Mouse (Mus musculus): ENCODE data around the gene Celf2. TPM values are rescaled to one million over a fixed set of nuclear protein-coding genes. Genes with fewer than 3 reads are reported as not detected.

The Celf2 gene
- polyA plus RNA-seq, 1 experiment from 2014 or later, result 131 TPM

GRCm38 (mm10) chr2:6786494-6787144 lies 722.7 kb downstream of the Celf2 start:
- Histone ChIP-seq H3K9me3 (no peaks in the 10 kb centered on the region), H3K27me3 (no peaks in the 10 kb centered on the region), H3K36me3 (no peaks in the 10 kb centered on the region), H3K4me1 (peaks cover 4% of the 10 kb centered on the region; the same call in 1 of the 2 replicates), H3K4me3 (no peak overlapping the region), H3K27ac (replicated peaks) (no peak overlapping the region), H3K9ac (replicated peaks) (no peak overlapping the region), H3K4me2 (replicated peaks) (no peak overlapping the region)
- no peak for ATAC-seq (ENCODE audit: low FRiP score, low read depth)
- 88% methylated on average over 3 of the region's 3 CpGs for WGBS

GRCm38 (mm10) chr2:6770214-6770613 lies 739.1 kb downstream of the Celf2 start:
- Histone ChIP-seq H3K9ac (replicated peaks) (no peak overlapping the region), H3K36me3 (no peaks in the 10 kb centered on the region), H3K9me3 (no peaks in the 10 kb centered on the region), H3K4me3 (no peak overlapping the region), H3K27ac (replicated peaks) (no peak overlapping the region), H3K4me1 (no peaks in the 10 kb centered on the region), H3K4me2 (replicated peaks) (no peak overlapping the region), H3K27me3 (no peaks in the 10 kb centered on the region)
- WGBS, result 82% methylated on average over 2 of the region's 2 CpGs
- no peak for ATAC-seq (ENCODE audit: low FRiP score, low read depth)

GRCm38 (mm10) chr2:6762381-6762780 lies 747.0 kb downstream of the Celf2 start:
- H3K4me3 ChIP-seq, result no peak overlapping the region
- H3K36me3 ChIP-seq, result no peaks in the 10 kb centered on the region
- H3K27me3 ChIP-seq, result no peaks in the 10 kb centered on the region
- H3K9ac ChIP-seq (replicated peaks), result no peak overlapping the region
- no peaks in the 10 kb centered on the region for H3K4me1 ChIP-seq
- no peak overlapping the region for H3K4me2 ChIP-seq (replicated peaks)
- no peak overlapping the region for H3K27ac ChIP-seq (replicated peaks)
- 87% methylated on average over 2 of the region's 2 CpGs for WGBS
- peaks cover 2% of the 10 kb centered on the region; the same call in 1 of the 2 replicates for H3K9me3 ChIP-seq
- no peak for ATAC-seq (ENCODE audit: low FRiP score, low read depth)

GRCm38 (mm10) chr2:6743173-6743572 lies 766.2 kb downstream of the Celf2 start:
- no peak overlapping the region for H3K27ac ChIP-seq (replicated peaks)
- no peak overlapping the region for H3K4me2 ChIP-seq (replicated peaks)
- WGBS, result 85% methylated on average over 2 of the region's 2 CpGs
- no peak overlapping the region for H3K9ac ChIP-seq (replicated peaks)
- no peaks in the 10 kb centered on the region for H3K27me3 ChIP-seq
- no peaks in the 10 kb centered on the region for H3K9me3 ChIP-seq
- no peak for ATAC-seq (ENCODE audit: low FRiP score, low read depth)
- no peak overlapping the region for H3K4me3 ChIP-seq
- no peaks in the 10 kb centered on the region for H3K4me1 ChIP-seq
- H3K36me3 ChIP-seq, result no peaks in the 10 kb centered on the region

- Histone ChIP-seq H3K9ac (replicated peaks) (no peak overlapping the region), H3K27me3 (no peaks in the 10 kb centered on the region), H3K27ac (replicated peaks) (no peak overlapping the region), H3K4me2 (replicated peaks) (no peak overlapping the region), H3K4me3 (no peak overlapping the region), H3K9me3 (no peaks in the 10 kb centered on the region), H3K4me1 (no peaks in the 10 kb centered on the region), H3K36me3 (no peaks in the 10 kb centered on the region)
- no peak for ATAC-seq (ENCODE audit: low FRiP score, low read depth)
- 82% methylated on average over 4 of the region's 4 CpGs for WGBS
Measured at GRCm38 (mm10) chr2:6739998-6740668, 769.2 kb downstream of the Celf2 start.

GRCm38 (mm10) chr2:6732026-6732425 lies 777.3 kb downstream of the Celf2 start:
- ATAC-seq (ENCODE audit: low FRiP score, low read depth), result no peak
- no peak overlapping the region for H3K27ac ChIP-seq (replicated peaks)
- H3K9ac ChIP-seq (replicated peaks), result no peak overlapping the region
- no peaks in the 10 kb centered on the region for H3K27me3 ChIP-seq
- H3K4me1 ChIP-seq, result peaks cover 13% of the 10 kb centered on the region; the same call in 1 of the 2 replicates
- H3K4me3 ChIP-seq, result no peak overlapping the region
- H3K36me3 ChIP-seq, result no peaks in the 10 kb centered on the region
- 67% methylated on average over 2 of the region's 2 CpGs for WGBS
- H3K9me3 ChIP-seq, result no peaks in the 10 kb centered on the region
- H3K4me2 ChIP-seq (replicated peaks), result no peak overlapping the region

- ATAC-seq (ENCODE audit: low FRiP score, low read depth), result no peak
- 65% methylated on average over 3 of the region's 3 CpGs for WGBS
- Histone ChIP-seq H3K4me2 (replicated peaks) (no peak overlapping the region), H3K27ac (replicated peaks) (no peak overlapping the region), H3K9me3 (no peaks in the 10 kb centered on the region), H3K4me1 (peaks cover 13% of the 10 kb centered on the region; the same call in 1 of the 2 replicates), H3K4me3 (no peak overlapping the region), H3K9ac (replicated peaks) (no peak overlapping the region), H3K27me3 (no peaks in the 10 kb centered on the region), H3K36me3 (no peaks in the 10 kb centered on the region)
Measured at GRCm38 (mm10) chr2:6730860-6731259, 778.5 kb downstream of the Celf2 start.

GRCm38 (mm10) chr2:6729984-6730383 lies 779.4 kb downstream of the Celf2 start:
- Histone ChIP-seq H3K27me3 (no peaks in the 10 kb centered on the region), H3K9ac (replicated peaks) (no peak overlapping the region), H3K4me1 (peaks cover 13% of the 10 kb centered on the region; the same call in 1 of the 2 replicates), H3K4me2 (replicated peaks) (no peak overlapping the region), H3K27ac (replicated peaks) (no peak overlapping the region), H3K36me3 (no peaks in the 10 kb centered on the region), H3K9me3 (no peaks in the 10 kb centered on the region), H3K4me3 (no peak overlapping the region)
- 55% methylated on average over 9 of the region's 9 CpGs for WGBS
- no peak for ATAC-seq (ENCODE audit: low FRiP score, low read depth)

- H3K9ac ChIP-seq (replicated peaks), result no peak overlapping the region
- no peak overlapping the region for H3K4me2 ChIP-seq (replicated peaks)
- H3K4me1 ChIP-seq, result peaks cover 13% of the 10 kb centered on the region; the same call in 1 of the 2 replicates
- no peaks in the 10 kb centered on the region for H3K9me3 ChIP-seq
- peak; percentile 58 for ATAC-seq (ENCODE audit: low FRiP score, low read depth)
- 88% methylated on average over 2 of the region's 2 CpGs for WGBS
- no peak overlapping the region for H3K4me3 ChIP-seq
- no peaks in the 10 kb centered on the region for H3K36me3 ChIP-seq
- no peaks in the 10 kb centered on the region for H3K27me3 ChIP-seq
- no peak overlapping the region for H3K27ac ChIP-seq (replicated peaks)
Measured at GRCm38 (mm10) chr2:6728840-6729252, 780.5 kb downstream of the Celf2 start.

- no peak for ATAC-seq (ENCODE audit: low FRiP score, low read depth)
- WGBS, result 67% methylated on average over 5 of the region's 5 CpGs
Measured at GRCm38 (mm10) chr2:6727366-6727765, 782.0 kb downstream of the Celf2 start.

GRCm38 (mm10) chr2:6726071-6726470 lies 783.3 kb downstream of the Celf2 start:
- no peaks in the 10 kb centered on the region for H3K36me3 ChIP-seq
- 85% methylated on average over 8 of the region's 8 CpGs for WGBS
- no peak for ATAC-seq (ENCODE audit: low FRiP score, low read depth)
- H3K9ac ChIP-seq (replicated peaks), result no peak overlapping the region
- H3K9me3 ChIP-seq, result no peaks in the 10 kb centered on the region
- peaks cover 35% of the 10 kb centered on the region for H3K4me1 ChIP-seq
- no peak overlapping the region for H3K27ac ChIP-seq (replicated peaks)
- H3K4me2 ChIP-seq (replicated peaks), result no peak overlapping the region
- no peaks in the 10 kb centered on the region for H3K27me3 ChIP-seq
- H3K4me3 ChIP-seq, result no peak overlapping the region

More at GRCm38 (mm10) chr2:6727366-6727765, 782.0 kb downstream of the Celf2 start:
- no peaks in the 10 kb centered on the region for H3K36me3 ChIP-seq
- H3K27ac ChIP-seq (replicated peaks), result no peak overlapping the region
- H3K4me3 ChIP-seq, result no peak overlapping the region
- no peaks in the 10 kb centered on the region for H3K27me3 ChIP-seq
- H3K9me3 ChIP-seq, result no peaks in the 10 kb centered on the region
- no peak overlapping the region for H3K9ac ChIP-seq (replicated peaks)
- H3K4me1 ChIP-seq, result peaks cover 22% of the 10 kb centered on the region
- H3K4me2 ChIP-seq (replicated peaks), result no peak overlapping the region

- Histone ChIP-seq H3K4me1 (peaks cover 34% of the 10 kb centered on the region), H3K27me3 (no peaks in the 10 kb centered on the region), H3K4me3 (no peak overlapping the region), H3K9me3 (no peaks in the 10 kb centered on the region), H3K4me2 (replicated peaks) (no peak overlapping the region), H3K9ac (replicated peaks) (no peak overlapping the region), H3K36me3 (no peaks in the 10 kb centered on the region), H3K27ac (replicated peaks) (no peak overlapping the region)
- WGBS, result 85% methylated on average over 2 of the region's 2 CpGs
- ATAC-seq (ENCODE audit: low FRiP score, low read depth), result no peak
Measured at GRCm38 (mm10) chr2:6723602-6724001, 785.8 kb downstream of the Celf2 start.

Measured in midbrain, embryonic 12.5 days (tissue).